Mouse (Mus musculus): ENCODE data around the gene Il12a.

GRCm38 (mm10) chr3:68686852-68687560 is 3.4 kb upstream of the Il12a start:
- TF ChIP-seq POLR2A (IDR thresholded peaks at IDR 0.05; ENCODE audit: insufficient read length, low read depth) (no peak), MAX (IDR thresholded peaks at IDR 0.05; ENCODE audit: low read depth) (no peak), MYOD1 (IDR thresholded peaks at IDR 0.05; ENCODE audit: control insufficient read depth in 1 of 3, insufficient read length in 2 of 3, low read depth in 2 of 3) (no peak), USF1 (IDR thresholded peaks at IDR 0.05; ENCODE audit: low read depth) (no peak), POLR2AphosphoS2 (IDR thresholded peaks at IDR 0.05; ENCODE audit: insufficient read length, low read depth) (no peak), REST (IDR thresholded peaks at IDR 0.05; ENCODE audit: insufficient read depth, insufficient read length) (no peak), CEBPB (IDR thresholded peaks at IDR 0.05; ENCODE audit: insufficient read depth, poor library complexity, severe bottlenecking) (no peak), SRF (IDR thresholded peaks at IDR 0.05; ENCODE audit: control insufficient read depth, insufficient read length, low read depth) (no peak), E2F4 (IDR thresholded peaks at IDR 0.05; ENCODE audit: insufficient read depth) (no peak)
